Mouse (Mus musculus) urinary bladder, postnatal 14 days (tissue): Measurements from ENCODE around the gene Nos1.
A peak's percentile ranks its signal among the peaks of the same experiment; 100 is the strongest.
"Not testable (repeated sequence)": the region's sequence is repeated elsewhere in the genome, so short reads cannot be mapped to it uniquely, and the experiment has no call there.

Experiments
- DNase-seq: peaks from one replicate; pipeline ENCODE4 v3.0.0; 2021; ENCODE audit warnings: low spot score

Gene Nos1

GRCm38 (mm10) chr5:117839501-117839900 lies 58.7 kb downstream of the Nos1 start:
- DNase-seq: no peak

DNA sequence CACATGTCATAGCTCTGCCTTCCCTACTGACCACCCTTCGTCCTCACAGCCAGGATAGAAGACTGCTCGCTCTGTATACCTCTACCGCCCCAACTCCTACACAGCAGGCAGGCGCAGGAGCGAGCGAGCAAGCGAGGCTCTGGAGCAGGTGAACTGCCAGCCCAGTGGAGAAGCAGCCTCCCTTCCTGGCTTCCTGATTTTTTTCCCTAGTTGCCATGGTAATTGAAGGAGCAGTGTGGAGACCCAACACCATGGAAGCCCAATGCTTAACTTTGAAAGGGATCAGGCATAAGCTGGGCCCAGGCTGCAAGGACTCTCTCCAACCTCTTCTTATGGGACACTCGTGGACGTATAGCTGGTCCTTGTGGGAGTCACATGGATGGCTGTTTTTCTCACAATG lies 59.4 kb downstream of the Nos1 start:
- no peak for DNase-seq

DNA sequence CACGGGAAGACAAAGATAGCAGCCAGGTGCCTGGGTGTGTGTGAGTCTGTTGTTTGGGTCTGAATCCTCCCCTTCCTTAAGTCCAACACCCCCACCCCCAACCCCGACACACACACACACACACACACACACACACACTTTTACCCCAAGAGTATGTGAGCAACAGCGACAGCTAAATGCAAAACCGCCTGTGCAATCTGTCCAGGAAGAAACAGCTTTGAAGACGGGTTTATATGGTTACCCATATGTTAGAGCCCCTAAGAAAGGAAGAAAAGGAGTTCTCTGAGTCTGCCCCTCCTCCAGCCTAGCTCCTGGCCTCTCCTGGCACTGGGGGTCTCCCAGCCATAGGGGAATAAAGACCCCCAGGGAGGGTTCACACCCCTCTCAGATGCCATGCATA lies 60.2 kb downstream of the Nos1 start:
- DNase-seq: no peak

- peak; percentile 38 for DNase-seq
Observed at GRCm38 (mm10) chr5:117841651-117842347, 61.0 kb downstream of the Nos1 start.

- no peak for DNase-seq
Observed at GRCm38 (mm10) chr5:117842699-117843098, 61.9 kb downstream of the Nos1 start.

- DNase-seq: no peak
Observed at GRCm38 (mm10) chr5:117844611-117845010, 63.8 kb downstream of the Nos1 start.

DNA sequence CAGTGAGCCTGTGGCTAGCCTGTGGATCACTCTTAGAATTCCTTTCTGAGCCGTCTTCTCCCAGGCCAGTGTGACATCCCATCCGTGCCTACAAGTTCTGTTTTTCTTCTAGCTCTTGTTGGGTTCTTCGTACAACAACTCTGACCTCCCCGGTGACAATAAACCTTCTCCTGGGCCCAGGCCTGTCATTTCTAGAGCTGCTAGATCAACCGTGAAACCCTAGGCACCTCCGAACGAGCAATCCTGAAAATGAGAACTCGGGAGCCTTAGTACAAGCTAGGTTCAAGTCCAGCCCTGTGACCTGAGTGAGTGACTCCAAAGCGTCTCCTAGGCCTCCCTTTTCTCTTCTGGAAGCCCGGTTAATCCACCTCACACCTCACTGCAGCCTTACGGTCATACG lies 69.6 kb downstream of the Nos1 start:
- DNase-seq: no peak

DNA sequence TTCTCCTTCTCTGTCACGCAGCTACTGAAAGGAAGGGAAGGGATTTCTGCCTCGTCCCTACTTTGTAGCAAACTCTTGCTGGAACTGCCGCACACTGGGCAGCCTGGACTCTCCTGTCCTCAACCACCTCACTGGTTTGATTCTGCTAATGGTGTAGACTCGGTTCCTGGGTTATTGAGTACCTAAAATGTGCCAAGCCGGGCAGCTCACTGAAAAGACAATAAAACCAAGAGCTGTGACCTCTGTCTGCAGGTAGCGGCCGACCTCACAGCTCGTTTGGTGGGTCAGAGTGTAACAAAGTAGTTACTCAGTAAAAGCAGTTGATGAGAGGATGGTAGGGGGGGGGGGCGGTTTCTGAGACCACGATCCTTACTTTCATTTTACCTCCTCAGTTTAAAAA lies 72.9 kb downstream of the Nos1 start:
- no peak for DNase-seq

- DNase-seq: no peak
Observed at GRCm38 (mm10) chr5:117864588-117865300, 83.9 kb downstream of the Nos1 start.

- no peak for DNase-seq
Observed at GRCm38 (mm10) chr5:117865876-117866275, 85.0 kb downstream of the Nos1 start.

GRCm38 (mm10) chr5:117871614-117872013 lies 90.8 kb downstream of the Nos1 start:
- no peak for DNase-seq

- no peak for DNase-seq
Observed at GRCm38 (mm10) chr5:117873807-117874206, 93.0 kb downstream of the Nos1 start.

GRCm38 (mm10) chr5:117874236-117874635 lies 93.4 kb downstream of the Nos1 start:
- no peak for DNase-seq

DNA sequence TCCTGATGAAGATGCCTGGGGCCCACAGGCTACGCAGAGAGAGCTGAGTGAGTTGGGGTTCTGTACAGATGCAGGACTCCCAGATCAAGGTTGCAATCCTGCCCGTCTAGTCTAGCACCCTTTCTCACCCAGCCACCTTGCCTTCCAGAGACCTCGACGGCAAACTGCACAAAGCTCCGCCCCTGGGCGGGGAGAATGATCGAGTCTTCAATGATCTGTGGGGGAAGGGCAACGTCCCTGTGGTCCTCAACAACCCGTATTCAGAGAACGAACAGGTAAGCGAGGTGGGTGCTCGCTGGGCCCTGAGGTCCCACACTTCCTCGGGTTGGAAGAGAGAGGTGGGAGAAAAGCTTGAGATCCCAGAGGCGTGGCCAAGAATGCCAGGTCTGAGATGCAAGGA lies 98.3 kb downstream of the Nos1 start:
- no peak for DNase-seq

- no peak for DNase-seq
Observed at GRCm38 (mm10) chr5:117880916-117881555, 100.2 kb downstream of the Nos1 start.

DNA sequence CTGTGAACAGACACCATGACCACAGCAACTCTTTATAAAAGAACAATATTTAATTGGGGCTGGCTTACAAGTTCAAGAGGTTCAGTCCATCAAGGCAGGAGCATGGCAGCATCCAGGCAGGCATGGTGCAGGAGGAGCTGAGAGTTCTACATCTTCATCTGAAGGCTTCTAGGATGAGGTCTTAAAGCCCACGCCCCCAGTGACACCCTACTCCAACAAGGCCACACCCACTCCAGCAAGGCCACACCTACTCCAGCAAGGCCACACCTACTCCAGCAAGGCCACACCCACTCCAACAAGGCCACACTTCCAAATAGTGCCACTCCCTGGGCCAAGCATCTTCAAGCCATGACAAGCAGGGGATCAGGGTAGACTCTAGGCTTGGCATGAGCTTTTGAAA lies 101.6 kb downstream of the Nos1 start:
- DNase-seq: not testable (repeated sequence)

DNA sequence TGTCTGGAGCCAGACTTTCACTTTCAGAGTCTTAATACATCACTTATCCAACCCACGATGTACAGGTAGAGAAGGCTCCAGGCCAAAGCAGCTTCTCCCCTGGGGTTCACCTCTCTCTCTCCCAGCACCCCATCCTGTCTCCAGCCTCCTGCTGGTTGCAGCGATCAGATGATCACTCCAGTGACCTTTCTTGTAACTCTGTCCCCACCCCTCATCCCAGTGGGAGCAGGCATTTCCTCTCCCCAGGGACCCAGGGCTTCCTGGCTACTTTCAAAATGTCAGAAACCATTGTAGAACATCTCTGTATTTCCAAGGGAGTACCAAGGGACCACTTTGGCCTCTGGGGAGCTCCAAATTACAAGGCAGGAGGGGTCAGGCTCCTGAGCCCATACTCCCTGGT lies 104.2 kb downstream of the Nos1 start:
- no peak for DNase-seq

- no peak for DNase-seq
Observed at GRCm38 (mm10) chr5:117888126-117888525, 107.3 kb downstream of the Nos1 start.

DNA sequence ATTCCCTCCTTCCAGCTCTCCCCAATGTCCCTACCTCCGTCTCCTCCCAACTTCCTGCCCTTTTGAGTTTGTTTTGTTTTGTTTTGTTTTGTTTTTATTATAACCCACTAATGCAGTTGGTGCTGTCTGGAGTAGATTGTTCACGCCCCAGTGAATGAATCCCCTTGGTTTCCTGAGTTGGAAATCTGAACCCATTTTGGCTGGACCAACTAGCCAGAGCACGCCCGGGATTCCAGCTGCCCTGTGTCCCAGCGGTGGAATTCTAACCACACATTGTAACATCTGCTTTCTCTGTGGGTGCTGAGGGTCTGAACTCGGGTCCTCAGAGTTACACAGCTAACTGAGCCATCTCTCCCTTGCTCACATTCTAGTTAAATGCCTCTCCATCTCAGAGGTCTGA lies 108.1 kb downstream of the Nos1 start:
- no peak for DNase-seq

GRCm38 (mm10) chr5:117889571-117889970 lies 108.7 kb downstream of the Nos1 start:
- peak; percentile 30 for DNase-seq

- DNase-seq: no peak
Observed at GRCm38 (mm10) chr5:117890871-117891270, 110.0 kb downstream of the Nos1 start.

DNA sequence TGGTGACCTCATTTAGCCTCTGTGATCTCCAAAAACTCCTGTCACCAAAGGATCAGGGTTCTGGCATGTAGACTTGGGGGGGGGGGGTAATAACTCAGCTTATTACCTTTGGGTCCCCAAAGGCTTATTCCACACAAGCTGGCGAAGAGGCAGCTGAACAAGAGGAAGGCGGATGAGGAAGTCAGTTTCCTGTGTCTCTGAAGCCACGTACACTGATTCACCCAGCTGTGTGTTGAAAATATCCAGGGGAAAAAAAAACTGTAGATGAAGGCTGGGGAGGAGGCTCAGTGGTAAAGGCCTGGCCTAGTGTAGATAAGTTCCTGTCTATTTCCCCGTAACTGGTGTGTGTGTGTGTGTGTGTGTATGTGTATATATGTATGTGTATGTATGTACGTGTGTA lies 110.7 kb downstream of the Nos1 start:
- no peak for DNase-seq

- no peak for DNase-seq
Observed at GRCm38 (mm10) chr5:117894050-117894449, 113.2 kb downstream of the Nos1 start.
